Mouse (Mus musculus): Measurements from ENCODE around the gene Gas1.

The Gas1 gene

GRCm38 (mm10) chr13:60177106-60177796, at the start of gene Gas1:
TSS of gene Gas1 (minus strand) at chr13:60177365.
- DNase-seq = peak; percentile 81

GRCm38 (mm10) chr13:60226251-60226836, 49.2 kb upstream of the Gas1 start:
- DNase-seq = peak; percentile 22

- DNase-seq = no peak
These were observed 48.6 kb upstream of the Gas1 start for GRCm38 (mm10) chr13:60225736-60226135.

- DNase-seq = no peak
These were observed 48.1 kb upstream of the Gas1 start for GRCm38 (mm10) chr13:60225276-60225675.

GRCm38 (mm10) chr13:60223797-60224196, 46.6 kb upstream of the Gas1 start:
- no peak for DNase-seq

- no peak for DNase-seq
These were observed 45.2 kb upstream of the Gas1 start for GRCm38 (mm10) chr13:60222336-60222735.

GRCm38 (mm10) chr13:60213896-60214295, 36.7 kb upstream of the Gas1 start:
- DNase-seq = no peak

- no peak for DNase-seq
These were observed 30.0 kb upstream of the Gas1 start for GRCm38 (mm10) chr13:60207135-60207601.

GRCm38 (mm10) chr13:60204746-60205145, 27.6 kb upstream of the Gas1 start:
- no peak for DNase-seq

GRCm38 (mm10) chr13:60193273-60193672, 16.1 kb upstream of the Gas1 start:
- DNase-seq = no peak

- no peak for DNase-seq
These were observed 12.8 kb upstream of the Gas1 start for GRCm38 (mm10) chr13:60189923-60190322.

GRCm38 (mm10) chr13:60188952-60189351, 11.8 kb upstream of the Gas1 start:
- DNase-seq = no peak

- DNase-seq = no peak
These were observed 10.1 kb upstream of the Gas1 start for GRCm38 (mm10) chr13:60187276-60187675.

GRCm38 (mm10) chr13:60182346-60182745, 5.2 kb upstream of the Gas1 start:
- peak; percentile 31 for DNase-seq

- DNase-seq = no peak
These were observed 2.5 kb upstream of the Gas1 start for GRCm38 (mm10) chr13:60179641-60180040.

- peak; percentile 82 for DNase-seq
These were observed 1.3 kb upstream of the Gas1 start for GRCm38 (mm10) chr13:60178416-60178815.

- DNase-seq = no peak
These were observed 589 bp upstream of the Gas1 start for GRCm38 (mm10) chr13:60177797-60178110.

- no peak for DNase-seq
These were observed 424 bp downstream of the Gas1 start for GRCm38 (mm10) chr13:60176776-60177105.

- DNase-seq = peak; percentile 26
These were observed 909 bp downstream of the Gas1 start for GRCm38 (mm10) chr13:60176136-60176775.

- DNase-seq = peak; percentile 13
These were observed 1.6 kb downstream of the Gas1 start for GRCm38 (mm10) chr13:60175490-60176135.

- DNase-seq = no peak
These were observed 2.2 kb downstream of the Gas1 start for GRCm38 (mm10) chr13:60174953-60175352.

GRCm38 (mm10) chr13:60173591-60174524, 3.3 kb downstream of the Gas1 start:
- no peak for DNase-seq

- DNase-seq = no peak
These were observed 4.0 kb downstream of the Gas1 start for GRCm38 (mm10) chr13:60173186-60173585.
